Mouse (Mus musculus) E14TG2a.4 (cell line): ENCODE measurements around the gene Tesk2.

Experiments
- H3K27me3 ChIP-seq: 2 replicates; pipeline ENCODE4 v1.6.1; 2014; ENCODE audit warnings: low read length, control low read depth; ENCODE audit not compliant: insufficient read depth
- H3K36me3 ChIP-seq: 2 replicates; pipeline ENCODE4 v1.6.1; 2014; ENCODE audit warnings: low read length, control low read depth; ENCODE audit not compliant: insufficient read depth
- H3K4me1 ChIP-seq: replicated peaks from 2 replicates; pipeline ENCODE4 v1.6.1; 2014; ENCODE audit warnings: low read depth, low read length, control low read depth
- H3K4me3 ChIP-seq: replicated peaks from 2 replicates; pipeline ENCODE4 v1.5.1; 2014; ENCODE audit warnings: mild to moderate bottlenecking, low read length
- H3K9me3 ChIP-seq: 2 replicates; pipeline ENCODE4 v1.6.1; 2014; ENCODE audit warnings: low read length, control low read depth
- CTCF ChIP-seq: conservative IDR thresholded peaks from 2 replicates; pipeline ENCODE4 v1.5.1; 2014; ENCODE audit warnings: low read length
- NANOG ChIP-seq: IDR thresholded peaks from 2 replicates; pipeline ENCODE4 v1.6.1; 2014; ENCODE audit warnings: borderline replicate concordance, low read length, mixed read lengths
- POU5F1 ChIP-seq: IDR thresholded peaks from 2 replicates; pipeline ENCODE4 v1.6.1; 2014; ENCODE audit warnings: low read length, borderline replicate concordance

The Tesk2 gene

DNA sequence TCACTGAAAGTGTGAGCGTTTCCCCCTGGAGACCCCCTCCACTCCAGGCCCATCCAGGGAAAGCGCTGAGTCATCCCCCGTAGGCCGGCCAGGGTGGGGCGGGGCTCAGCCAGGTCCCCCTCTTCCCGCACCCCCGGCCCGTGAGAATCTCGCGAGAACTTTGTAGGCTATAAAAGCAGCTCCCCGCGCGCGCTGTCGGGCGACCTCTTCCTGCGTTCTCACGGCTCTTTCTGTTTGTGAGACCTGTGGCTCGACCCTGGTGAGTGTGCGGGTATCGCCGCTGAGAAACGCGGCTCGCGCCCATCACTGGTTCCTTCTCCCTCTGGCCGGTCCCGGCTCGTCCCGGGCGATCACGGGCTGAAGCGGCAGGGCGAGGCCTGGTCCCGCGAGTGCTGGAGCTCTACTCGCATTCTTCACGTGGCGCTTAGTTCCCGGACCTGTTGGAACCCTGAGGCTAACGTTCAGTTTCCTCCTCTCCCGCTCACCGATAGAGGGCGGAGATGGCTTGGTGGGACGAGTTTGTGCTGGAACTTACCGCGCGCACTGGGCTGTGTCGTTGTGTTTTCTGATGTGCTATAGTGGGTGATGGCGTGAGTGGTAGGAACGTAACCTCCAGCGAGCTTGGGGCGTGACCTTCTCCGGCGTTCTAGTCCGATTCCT lies 35.2 kb upstream of the Tesk2 start, which contains the start of gene Prdx1:
Prdx1 (plus strand) TSS at position 143 of the 660 bp plus-strand sequence.
- H3K4me3 ChIP-seq: peak within 1 kb of the TSS; percentile 94
- no peaks in the 10 kb centered on the region for H3K9me3 ChIP-seq
- peaks cover 42% of the 10 kb centered on the region for H3K36me3 ChIP-seq
- TF ChIP-seq NANOG: no peak
- TF ChIP-seq CTCF: peak; percentile 51
- peaks cover 67% of the 10 kb centered on the region for H3K4me1 ChIP-seq
- no peaks in the 10 kb centered on the region for H3K27me3 ChIP-seq

DNA sequence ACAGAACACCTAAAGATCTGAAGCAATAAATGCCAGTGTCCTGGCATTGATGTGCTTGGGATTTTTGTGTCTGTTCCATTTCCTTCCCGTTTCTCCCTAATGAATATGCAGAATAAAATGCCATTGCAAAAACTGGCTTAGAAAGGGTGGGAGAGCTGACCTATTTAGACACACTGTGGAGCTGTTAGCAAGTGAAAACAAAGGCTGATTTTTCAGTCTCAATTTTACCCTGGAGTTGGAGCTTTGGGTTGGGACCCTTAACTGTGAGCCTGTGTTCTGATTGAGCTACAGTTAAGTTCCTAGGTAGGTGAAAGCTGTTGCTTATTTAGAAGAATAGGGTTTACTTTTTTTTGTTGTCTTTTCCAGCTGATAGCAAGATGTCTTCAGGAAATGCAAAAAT lies 33.7 kb upstream of the Tesk2 start:
- H3K9me3 ChIP-seq: no peaks in the 10 kb centered on the region
- H3K36me3 ChIP-seq: peaks cover 57% of the 10 kb centered on the region
- H3K4me3 ChIP-seq: peak overlapping the region; percentile 94
- TF ChIP-seq NANOG (no peak), CTCF (no peak), POU5F1 (no peak)
- H3K27me3 ChIP-seq: no peaks in the 10 kb centered on the region
- H3K4me1 ChIP-seq: peaks cover 83% of the 10 kb centered on the region

DNA sequence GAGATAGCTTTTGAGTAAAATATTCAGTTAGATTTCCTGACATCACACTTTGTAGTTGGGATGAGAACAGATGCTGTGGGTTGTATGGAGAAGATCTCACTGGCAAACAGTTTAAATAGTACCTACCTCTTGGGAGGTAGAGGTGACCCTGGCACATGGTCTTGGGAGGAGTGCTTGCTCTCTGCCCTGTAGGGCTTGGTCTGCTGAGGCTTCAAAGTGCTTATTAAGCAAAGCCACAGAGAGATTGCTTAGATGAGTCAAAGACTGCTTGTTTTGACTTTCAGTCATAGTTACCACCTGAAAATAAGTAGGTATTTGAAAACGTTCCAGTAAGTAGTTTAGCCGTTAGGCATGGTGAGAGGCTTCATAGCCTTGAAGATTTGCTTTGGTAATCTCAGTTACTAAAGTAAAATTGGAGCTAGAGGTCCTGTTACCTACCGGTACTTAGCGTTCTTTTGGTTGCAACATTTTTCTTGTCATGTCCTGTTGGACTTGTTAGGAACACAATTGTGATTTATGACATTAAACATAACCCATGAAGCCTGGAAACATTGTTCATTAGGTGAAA lies 31.4 kb upstream of the Tesk2 start:
- Histone ChIP-seq H3K4me1 (peaks cover 83% of the 10 kb centered on the region), H3K9me3 (no peaks in the 10 kb centered on the region), H3K36me3 (peaks cover 81% of the 10 kb centered on the region), H3K27me3 (no peaks in the 10 kb centered on the region), H3K4me3 (peak overlapping the region; percentile 94)
- TF ChIP-seq NANOG: no peak
- TF ChIP-seq CTCF: no peak
- TF ChIP-seq POU5F1: no peak

DNA sequence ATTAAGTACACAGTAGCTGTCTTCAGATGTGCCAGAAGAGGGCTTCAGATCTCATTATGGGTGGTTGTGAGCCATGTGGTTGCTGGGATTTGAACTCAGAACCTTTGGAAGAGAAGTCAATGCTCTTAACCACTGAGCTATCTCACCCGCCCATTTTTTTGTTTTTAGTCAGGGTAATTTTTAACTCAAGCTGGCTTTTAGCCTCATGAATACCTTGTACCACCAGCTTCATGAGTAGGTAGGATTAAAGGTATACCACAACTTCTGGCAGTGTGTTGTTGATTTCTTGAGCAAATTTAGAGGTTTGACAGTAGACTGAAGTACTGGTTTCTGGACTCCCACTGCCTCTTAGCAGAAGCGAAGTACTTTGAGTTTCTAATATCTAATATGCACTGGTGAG lies 28.6 kb upstream of the Tesk2 start:
- Histone ChIP-seq H3K4me3 (no peak overlapping the region), H3K27me3 (no peaks in the 10 kb centered on the region), H3K36me3 (peaks cover 100% of the 10 kb centered on the region), H3K4me1 (peaks cover 95% of the 10 kb centered on the region), H3K9me3 (no peaks in the 10 kb centered on the region)
- TF ChIP-seq POU5F1 (no peak), CTCF (no peak), NANOG (no peak)

- H3K36me3 ChIP-seq: peaks cover 100% of the 10 kb centered on the region
- no peak overlapping the region for H3K4me3 ChIP-seq
These were observed 27.0 kb upstream of the Tesk2 start for GRCm38 (mm10) chr4:116693785-116694184.

GRCm38 (mm10) chr4:116698693-116699342 lies 21.9 kb upstream of the Tesk2 start:
- no peaks in the 10 kb centered on the region for H3K27me3 ChIP-seq
- H3K4me3 ChIP-seq: no peak overlapping the region
- H3K9me3 ChIP-seq: no peaks in the 10 kb centered on the region
- H3K4me1 ChIP-seq: peaks cover 66% of the 10 kb centered on the region
- peaks cover 95% of the 10 kb centered on the region for H3K36me3 ChIP-seq
- TF ChIP-seq CTCF (no peak), POU5F1 (no peak), NANOG (no peak)

More at GRCm38 (mm10) chr4:116693785-116694184, 27.0 kb upstream of the Tesk2 start:
- Histone ChIP-seq H3K9me3 (no peaks in the 10 kb centered on the region), H3K4me1 (peaks cover 95% of the 10 kb centered on the region), H3K27me3 (no peaks in the 10 kb centered on the region)
- TF ChIP-seq CTCF: no peak
- TF ChIP-seq NANOG: peak; percentile 71

- no peak for TF ChIP-seq CTCF
- no peak for TF ChIP-seq POU5F1
- TF ChIP-seq NANOG: no peak
- Histone ChIP-seq H3K4me1 (peaks cover 51% of the 10 kb centered on the region), H3K27me3 (no peaks in the 10 kb centered on the region), H3K36me3 (peaks cover 94% of the 10 kb centered on the region), H3K9me3 (no peaks in the 10 kb centered on the region), H3K4me3 (no peak overlapping the region)
These were observed 19.8 kb upstream of the Tesk2 start for GRCm38 (mm10) chr4:116700964-116701363.

DNA sequence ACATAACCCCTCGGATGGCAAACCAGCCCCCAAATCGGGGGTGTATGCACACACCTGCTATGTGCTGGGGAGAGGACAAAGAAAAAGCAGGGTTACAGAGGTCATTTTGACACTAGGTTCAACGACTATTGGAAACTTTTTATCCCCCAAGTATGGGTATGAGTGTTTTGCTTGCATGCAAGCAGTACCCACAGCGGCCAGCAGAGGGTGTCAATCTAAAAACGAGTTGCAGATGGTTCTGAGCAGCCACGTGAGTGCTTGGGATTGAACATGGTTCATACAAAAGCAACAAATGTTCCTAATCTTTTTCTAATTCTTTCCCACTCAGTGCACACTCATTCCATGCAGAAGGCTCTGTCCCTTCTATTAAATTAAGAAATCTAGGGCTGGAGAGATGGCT lies 16.9 kb upstream of the Tesk2 start:
- Histone ChIP-seq H3K36me3 (peaks cover 65% of the 10 kb centered on the region), H3K4me1 (peaks cover 39% of the 10 kb centered on the region), H3K4me3 (no peak overlapping the region), H3K27me3 (no peaks in the 10 kb centered on the region), H3K9me3 (no peaks in the 10 kb centered on the region)
- TF ChIP-seq NANOG (no peak), CTCF (peak; percentile 98), POU5F1 (no peak)

DNA sequence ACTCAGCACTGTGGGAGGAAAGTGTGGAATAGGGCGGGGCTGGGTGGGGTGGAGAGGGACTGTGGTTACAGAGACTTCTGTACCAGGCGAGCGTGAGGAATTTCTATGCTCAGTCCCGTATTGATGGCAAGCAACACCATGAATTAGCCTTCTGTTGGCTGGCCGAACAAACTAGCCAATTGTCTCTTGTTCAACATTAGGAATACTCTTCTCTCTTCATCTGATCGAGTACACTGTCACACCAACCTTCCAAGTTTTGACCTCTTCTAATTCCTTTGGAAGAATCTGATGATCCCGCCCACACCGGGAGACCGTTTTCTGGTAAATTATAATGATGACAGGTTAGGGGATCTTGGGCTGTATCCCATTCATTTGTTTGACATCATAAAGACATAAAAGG lies 13.1 kb upstream of the Tesk2 start:
- Histone ChIP-seq H3K27me3 (no peaks in the 10 kb centered on the region), H3K4me1 (peaks cover 41% of the 10 kb centered on the region), H3K9me3 (no peaks in the 10 kb centered on the region), H3K36me3 (peaks cover 47% of the 10 kb centered on the region), H3K4me3 (peak overlapping the region; percentile 85)
- TF ChIP-seq NANOG: no peak
- no peak for TF ChIP-seq CTCF
- TF ChIP-seq POU5F1: no peak
